Mouse (Mus musculus): ENCODE data around the gene Itga4. TPM values are rescaled to one million over a fixed set of nuclear protein-coding genes. Genes with fewer than 3 reads are reported as not detected.

Itga4 gene
- total and polyA plus RNA-seq, 3 experiments, result 22.7 to 97.5 (median 48.9) TPM

DNA sequence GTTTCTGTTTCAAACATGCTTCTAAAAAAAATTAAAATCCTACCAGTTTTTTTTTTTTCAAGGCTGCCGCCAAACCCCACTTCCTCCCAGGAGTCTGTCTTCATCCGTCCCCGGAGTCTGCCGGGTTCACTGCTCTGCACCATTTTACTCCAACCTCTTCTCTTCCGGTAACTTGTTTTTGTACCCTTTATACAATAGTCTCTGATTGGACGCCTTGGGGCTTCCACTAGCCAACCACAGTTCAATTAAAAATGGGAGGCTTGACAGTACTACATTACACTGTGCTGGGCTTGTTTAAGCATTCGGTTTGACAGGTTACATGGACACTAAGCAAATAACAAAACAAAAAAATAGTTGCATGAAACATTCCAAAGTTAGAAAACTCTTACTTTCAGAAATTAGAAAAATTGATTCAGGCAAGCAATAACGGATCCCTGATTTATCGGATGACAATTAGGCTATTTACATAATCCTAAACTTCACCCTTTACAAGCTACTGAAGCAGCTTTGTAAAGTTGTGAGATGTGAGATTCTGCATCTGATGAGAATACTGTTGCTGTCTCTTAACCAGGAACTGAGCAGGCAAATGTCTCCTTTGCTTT lies 115.6 kb downstream of the Itga4 start:
- Histone ChIP-seq H3K4me1 (ENCODE audit: control insufficient read depth in 1 of 2, insufficient read depth in 2 of 2, low read length in 2 of 2) (peaks cover 3 to 4% of the 10 kb centered on the region in 2 experiments; a peak in 3 of 4 replicates), H3K36me3 (ENCODE audit: control insufficient read depth in 1 of 2, insufficient read depth in 2 of 2, low read length in 2 of 2) (peaks cover 0 to 5% of the 10 kb centered on the region in 2 experiments; a peak in 2 of 4 replicates), H3K9ac (ENCODE audit: control insufficient read depth, low read depth, low read length, poor library complexity, severe bottlenecking) (peak overlapping the region; percentile 84), H3K27ac (ENCODE audit: control insufficient read depth, low read depth, low read length) (peak overlapping the region; percentile 54), H3K4me3 (ENCODE audit: control insufficient read depth in 1 of 2, insufficient read depth in 1 of 2, low read depth in 2 of 2, low read length in 2 of 2) (peak overlapping the region; percentile 69 to 82), H3K79me2 (ENCODE audit: control insufficient read depth, insufficient read depth, low read length, poor library complexity) (0 out of 2 replicates have a peak, but pooled peaks cover 1% of the 10 kb centered on the region), H3K27me3 (ENCODE audit: control insufficient read depth in 1 of 2, insufficient read depth in 2 of 2, low read length in 2 of 2) (peaks cover 0 to 6% of the 10 kb centered on the region in 2 experiments; a peak in 2 of 4 replicates), H3K9me3 (replicated peaks; ENCODE audit: insufficient read depth, low read length) (no peaks in the 10 kb centered on the region)
- DNase-seq (ENCODE audit: low read depth, low spot score), result peak; percentile 90
- TF ChIP-seq MAX (IDR thresholded peaks at IDR 0.05; ENCODE audit: low read length), result peak; percentile 51; the same call in 1 of the 2 replicates
- no peak for TF ChIP-seq BHLHE40 (IDR thresholded peaks at IDR 0.05; ENCODE audit: borderline replicate concordance, low read depth, low read length)
- no peak for TF ChIP-seq RCOR1 (IDR thresholded peaks at IDR 0.05; ENCODE audit: low read depth, low read length)
- TF ChIP-seq GABPA (IDR thresholded peaks at IDR 0.05; ENCODE audit: low read depth, low read length), result no peak
- TF ChIP-seq HCFC1 (IDR thresholded peaks at IDR 0.05; ENCODE audit: low read depth, low read length), result peak; percentile 74
- peak; percentile 48; the same call in 1 of the 2 replicates for TF ChIP-seq TCF12 (IDR thresholded peaks at IDR 0.05; ENCODE audit: low read depth, low read length)
- TF ChIP-seq SIN3A (IDR thresholded peaks at IDR 0.05; ENCODE audit: low read length), result peak; percentile 91
- TF ChIP-seq EP300 (IDR thresholded peaks at IDR 0.05; ENCODE audit: low read depth in 1 of 2, low read length in 2 of 2), result 0 out of 4 replicates have a peak, but pooled peaks of 1 of the 2 experiments have one; percentile 25
- no peak for TF ChIP-seq POLR2AphosphoS2 (IDR thresholded peaks at IDR 0.05; ENCODE audit: low read length)
- TF ChIP-seq MYC (IDR thresholded peaks at IDR 0.05; ENCODE audit: low read depth, low read length), result no peak
- no peak for TF ChIP-seq CHD1 (IDR thresholded peaks at IDR 0.05; ENCODE audit: low read depth, low read length)
- no peak for TF ChIP-seq USF2 (IDR thresholded peaks at IDR 0.05; ENCODE audit: borderline replicate concordance in 1 of 2, insufficient read depth in 1 of 2, low read depth in 1 of 2, low read length in 2 of 2)
- TF ChIP-seq CHD2 (IDR thresholded peaks at IDR 0.05; ENCODE audit: low read length), result no peak
- TF ChIP-seq TAL1 (IDR thresholded peaks at IDR 0.05; ENCODE audit: low read length), result no peak
- no peak for TF ChIP-seq MAZ (IDR thresholded peaks at IDR 0.05; ENCODE audit: low read depth, low read length)
- no peak for TF ChIP-seq MAFK (IDR thresholded peaks at IDR 0.05; ENCODE audit: borderline replicate concordance, low read depth, low read length)
- peak; percentile 41; the same call in 1 of the 2 replicates for TF ChIP-seq ZMIZ1 (IDR thresholded peaks at IDR 0.05; ENCODE audit: low read depth, low read length)
- peak; percentile 87 for TF ChIP-seq ELF1 (IDR thresholded peaks at IDR 0.05; ENCODE audit: low read depth, low read length)
- TF ChIP-seq TBP (IDR thresholded peaks at IDR 0.05; ENCODE audit: low read depth, low read length), result peak; percentile 94
- no peak for TF ChIP-seq ZC3H11A (IDR thresholded peaks at IDR 0.05; ENCODE audit: low read depth, low read length)
- no peak; the same call in 1 of the 2 replicates for TF ChIP-seq POLR2AphosphoS5 (IDR thresholded peaks at IDR 0.05; ENCODE audit: borderline replicate concordance, low read depth, low read length)
- no peak for TF ChIP-seq ETS1 (IDR thresholded peaks at IDR 0.05; ENCODE audit: low read depth, low read length)
- 0 out of 2 replicates have a peak, but pooled peaks have one; percentile 1 for TF ChIP-seq GATA1 (IDR thresholded peaks at IDR 0.05; ENCODE audit: low read depth, low read length)
- TF ChIP-seq ZKSCAN1 (IDR thresholded peaks at IDR 0.05; ENCODE audit: low read depth, low read length), result no peak
- TF ChIP-seq MEF2A (IDR thresholded peaks at IDR 0.05; ENCODE audit: extremely low read depth, insufficient replicate concordance, low read depth, low read length, poor library complexity, severe bottlenecking), result no peak
- no peak for TF ChIP-seq USF1 (IDR thresholded peaks at IDR 0.05; ENCODE audit: low read depth, low read length)
- no peak for TF ChIP-seq E2F4 (IDR thresholded peaks at IDR 0.05; ENCODE audit: borderline replicate concordance, low read depth, low read length)
- peak in 1 of 2 experiments; percentile 79; a peak in 2 of 4 replicates for TF ChIP-seq POLR2A (IDR thresholded peaks at IDR 0.05; ENCODE audit: control insufficient read depth in 1 of 2, insufficient read depth in 1 of 2, low read depth in 1 of 2, low read length in 2 of 2, poor library complexity in 1 of 2)
- no peak for TF ChIP-seq RAD21 (IDR thresholded peaks at IDR 0.05; ENCODE audit: low read depth, low read length)
- TF ChIP-seq CTCF (IDR thresholded peaks at IDR 0.05 in 2 of 3, conservative IDR thresholded peaks at IDR 0.05 in 1 of 3; ENCODE audit: control insufficient read depth in 1 of 3, insufficient read depth in 1 of 3, low read depth in 2 of 3, low read length in 3 of 3, poor library complexity in 1 of 3, severe bottlenecking in 1 of 3), result no peak
- TF ChIP-seq ZNF384 (IDR thresholded peaks at IDR 0.05; ENCODE audit: low read depth, low read length), result peak; percentile 47
- no peak for TF ChIP-seq SMC3 (IDR thresholded peaks at IDR 0.05; ENCODE audit: low read depth, low read length)
- TF ChIP-seq MXI1 (IDR thresholded peaks at IDR 0.05; ENCODE audit: low read depth, low read length), result peak; percentile 79
- TF ChIP-seq KAT2A (conservative IDR thresholded peaks at IDR 0.05; ENCODE audit: low read depth, low read length), result no peak
- no peak for TF ChIP-seq JUND (IDR thresholded peaks at IDR 0.05; ENCODE audit: low read depth, low read length)
- TF ChIP-seq NELFE (IDR thresholded peaks at IDR 0.05; ENCODE audit: low read depth, low read length), result peak; percentile 70
- TF ChIP-seq MYB (IDR thresholded peaks at IDR 0.05; ENCODE audit: low read depth, low read length), result no peak

All from MEL (cell line).